Mouse (Mus musculus): ENCODE results near the gene Dnm1.
"Not testable (repeated sequence)": the region's sequence is repeated elsewhere in the genome, so short reads cannot be mapped to it uniquely, and the experiment has no call there.

Gene Dnm1

DNA sequence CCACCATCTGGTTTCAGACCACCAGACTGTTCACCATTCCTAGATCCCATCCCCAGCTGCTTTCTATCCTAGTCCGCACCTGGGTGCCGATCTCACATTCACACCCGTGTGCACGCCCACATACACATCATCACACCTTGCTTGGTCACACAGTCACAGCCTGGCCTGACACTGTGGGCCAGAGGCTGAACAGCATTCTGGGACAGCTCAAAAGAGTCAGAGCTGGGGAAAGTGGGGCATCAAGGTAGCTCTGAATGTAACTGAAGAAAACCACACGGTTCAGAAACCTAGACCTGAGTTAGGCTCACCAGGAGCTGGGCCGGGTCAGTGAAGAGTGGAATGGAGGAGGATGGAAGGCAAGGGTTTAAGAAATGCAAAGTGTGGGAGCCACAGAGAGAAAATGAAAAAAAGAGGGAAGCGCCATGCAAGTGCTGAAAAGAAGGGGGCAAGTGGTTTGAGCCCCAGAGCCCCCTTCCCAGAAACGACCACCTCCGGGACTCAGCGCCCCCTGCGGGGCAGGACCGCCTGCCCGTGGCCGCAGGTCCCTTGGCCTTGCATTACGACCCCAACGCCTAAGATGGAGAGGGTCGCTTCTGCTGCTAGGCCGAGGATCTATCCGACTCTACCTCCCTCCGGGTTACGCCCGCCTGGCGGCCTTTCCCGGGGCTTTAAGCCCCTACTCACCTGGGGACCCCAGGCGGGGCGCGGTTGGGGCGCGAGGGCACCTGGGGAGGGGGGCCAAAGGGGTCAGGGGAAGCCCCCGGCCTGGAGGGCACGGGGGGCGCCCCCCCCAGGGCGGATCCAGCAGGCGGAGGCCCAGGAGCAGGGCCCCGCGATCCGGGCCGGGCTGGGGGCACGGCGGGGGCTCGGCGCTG, 41.5 kb downstream of the Dnm1 start:
- DNase-seq = peak; percentile 85

DNA sequence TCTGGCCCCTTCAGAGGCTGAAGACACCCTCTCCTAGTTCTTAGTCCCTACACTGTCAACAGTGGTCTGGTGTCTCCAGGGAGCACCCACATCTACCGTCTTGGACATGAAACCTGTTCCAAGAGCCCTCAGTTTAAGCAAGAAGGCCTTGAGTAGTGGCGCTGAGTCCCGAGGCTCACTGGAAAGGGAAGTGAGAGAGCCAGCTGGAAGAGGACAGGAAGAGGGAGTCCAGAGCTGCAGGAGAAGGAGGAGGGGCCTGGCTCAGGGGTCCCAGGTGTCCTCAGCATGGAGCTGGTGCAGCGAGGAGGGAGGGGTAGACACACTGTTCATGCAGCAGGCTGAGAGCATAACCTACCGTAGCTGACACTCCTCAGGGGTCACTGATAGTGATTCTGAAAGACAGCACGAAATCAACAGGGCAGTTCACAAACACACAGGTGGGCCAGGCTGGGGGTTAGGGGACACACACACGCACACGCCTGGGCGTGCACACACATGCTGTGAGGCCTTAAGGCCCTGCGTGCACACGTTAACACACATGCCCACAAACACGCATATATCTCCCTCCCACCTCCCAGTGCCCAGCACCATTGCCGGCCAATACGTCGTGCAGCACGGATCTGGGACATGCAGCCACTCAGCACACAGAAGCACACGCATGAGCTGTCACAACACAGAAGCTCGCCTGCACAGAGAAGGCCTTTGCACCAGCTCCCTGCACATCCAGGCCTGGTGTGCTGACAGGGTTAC, 42.9 kb downstream of the Dnm1 start:
- peak; percentile 95 for DNase-seq

DNA sequence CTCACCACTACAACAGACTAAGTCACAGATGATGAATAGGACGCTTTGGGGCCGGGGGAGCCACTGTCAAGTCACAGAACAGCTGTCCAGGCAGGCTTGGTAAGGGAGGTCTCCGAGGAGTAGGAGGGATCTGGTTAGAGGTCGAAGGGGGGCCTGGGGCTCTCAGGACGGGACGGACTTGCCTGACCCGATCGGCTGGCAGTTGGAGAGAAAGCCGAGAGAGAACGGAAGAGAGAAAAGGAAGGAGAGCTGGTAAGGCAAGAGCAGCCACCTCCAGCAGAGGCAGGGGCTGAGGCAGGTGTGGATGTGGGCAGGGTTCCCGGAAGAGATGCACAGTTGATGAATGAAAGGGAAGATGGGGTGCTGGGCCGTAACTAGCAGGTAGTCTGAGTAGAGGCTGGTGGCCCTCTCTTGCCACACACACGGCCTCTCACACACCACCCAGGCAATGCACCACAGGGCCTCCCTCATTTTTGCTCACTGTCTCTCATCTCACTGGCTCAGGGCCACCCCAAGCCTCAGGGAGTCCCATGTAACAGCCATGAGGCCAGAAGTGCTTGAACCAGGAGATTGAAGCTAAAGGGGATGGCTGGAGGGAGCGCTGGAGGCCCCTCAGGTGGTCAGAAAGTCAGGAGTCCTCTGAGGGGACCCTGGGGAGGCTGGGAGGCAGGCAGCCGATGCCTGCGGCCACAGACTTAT, 44.1 kb downstream of the Dnm1 start:
- peak; percentile 89 for DNase-seq

DNA sequence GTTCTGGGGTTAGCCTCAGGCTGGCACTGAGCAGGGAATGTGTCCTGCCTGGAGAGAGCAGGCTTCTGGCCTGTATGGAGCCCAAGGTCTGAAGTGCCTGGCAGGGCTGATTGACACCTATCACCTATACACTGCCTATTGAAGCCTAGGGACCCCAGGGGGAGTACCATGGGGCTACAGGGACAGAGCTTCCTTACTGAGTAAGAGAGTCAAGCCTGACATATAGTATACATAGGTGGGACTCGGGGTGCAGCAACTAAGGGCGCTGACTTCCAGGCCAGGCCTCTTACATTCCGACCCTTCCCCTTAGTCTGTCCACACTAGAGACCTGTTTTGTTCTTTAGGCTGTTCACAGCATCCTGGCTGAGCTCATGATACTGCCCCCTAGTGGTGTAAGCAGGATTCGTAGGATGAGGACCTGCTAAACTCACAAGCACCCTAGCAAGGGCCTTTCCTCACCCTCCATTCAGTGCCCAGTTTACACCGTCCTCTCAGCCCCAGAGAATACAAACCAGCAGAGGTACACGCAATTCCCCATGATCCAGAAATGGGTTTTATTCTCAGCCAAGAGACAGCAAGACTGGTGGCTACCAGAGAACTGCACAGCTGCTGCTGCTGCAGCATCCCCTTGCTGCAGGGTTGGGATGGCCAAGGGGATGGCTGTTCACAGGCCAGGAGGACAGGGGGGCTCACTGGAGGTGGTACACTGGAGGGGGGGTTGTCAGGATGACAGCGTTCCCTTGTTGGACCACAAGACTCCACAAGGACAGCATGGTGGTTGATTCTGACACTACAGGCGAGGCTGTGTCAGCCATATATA, 45.0 kb downstream of the Dnm1 start:
- peak; percentile 92 for DNase-seq

DNA sequence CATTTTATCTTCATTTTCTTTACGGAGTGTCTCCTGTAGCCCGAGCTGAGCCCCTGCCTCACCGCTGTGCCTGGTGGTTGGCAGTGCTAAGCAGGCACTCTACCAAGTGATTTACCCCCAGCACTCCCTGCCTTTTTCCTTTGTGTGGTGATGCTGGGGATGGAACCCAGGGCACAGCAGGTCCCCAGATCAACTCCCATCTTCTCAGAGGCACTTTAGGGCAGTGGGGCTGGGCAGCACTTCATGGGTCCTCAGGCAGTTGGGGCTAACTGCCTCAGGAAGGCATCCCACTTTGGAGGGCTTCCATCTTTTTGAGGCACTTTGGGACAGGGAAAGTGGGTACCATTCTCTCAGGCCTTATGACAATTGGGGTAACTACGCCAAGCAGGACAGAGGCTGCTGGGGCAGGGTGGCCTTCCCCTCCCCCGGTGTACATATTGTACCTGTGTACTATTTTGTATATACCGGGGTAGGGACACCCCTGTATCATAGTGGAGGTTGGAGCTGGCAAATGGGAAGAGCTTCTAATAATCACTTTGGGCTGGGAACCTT, 45.8 kb downstream of the Dnm1 start:
- peak; percentile 89 for DNase-seq

DNA sequence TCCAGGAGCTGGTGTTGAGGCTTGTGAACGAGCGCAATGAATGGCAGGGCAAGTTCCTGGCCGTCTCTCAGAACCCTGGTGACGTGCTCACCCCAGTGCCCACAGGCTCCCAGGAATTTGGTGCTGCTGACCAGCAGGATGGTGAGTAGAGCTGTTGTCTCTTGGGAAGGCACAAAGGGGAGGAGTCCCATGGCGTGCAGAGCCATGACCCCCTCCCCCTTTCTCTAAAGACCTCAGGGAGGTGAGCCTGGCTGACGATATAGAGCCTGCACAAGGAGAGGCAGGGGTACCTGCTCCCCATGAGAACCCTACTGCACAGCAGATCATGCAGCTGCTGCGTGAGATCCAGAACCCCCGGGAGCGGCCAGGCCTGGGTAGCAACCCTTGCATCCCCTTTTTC, 47.0 kb downstream of the Dnm1 start:
- peak; percentile 87 for DNase-seq

DNA sequence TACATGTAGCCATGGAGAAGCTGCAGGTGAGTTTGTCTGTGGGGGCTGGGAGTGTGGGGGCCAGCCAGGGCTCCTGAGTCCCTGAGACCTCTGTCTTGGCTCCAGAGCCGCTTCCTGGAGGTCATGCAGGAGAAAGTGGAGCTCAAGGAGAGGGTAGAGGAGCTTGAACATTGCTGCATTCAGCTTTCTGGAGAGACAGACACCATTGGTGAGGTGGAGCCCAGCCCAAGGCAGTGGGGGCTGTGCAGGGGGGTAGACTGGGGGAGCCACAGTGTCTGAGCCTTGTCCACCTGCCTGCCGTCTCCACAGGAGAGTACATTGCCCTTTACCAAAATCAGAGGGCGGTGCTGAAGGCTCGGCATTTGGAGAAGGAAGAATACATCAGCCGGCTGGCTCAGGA, 47.5 kb downstream of the Dnm1 start:
- peak; percentile 91 for DNase-seq

DNA sequence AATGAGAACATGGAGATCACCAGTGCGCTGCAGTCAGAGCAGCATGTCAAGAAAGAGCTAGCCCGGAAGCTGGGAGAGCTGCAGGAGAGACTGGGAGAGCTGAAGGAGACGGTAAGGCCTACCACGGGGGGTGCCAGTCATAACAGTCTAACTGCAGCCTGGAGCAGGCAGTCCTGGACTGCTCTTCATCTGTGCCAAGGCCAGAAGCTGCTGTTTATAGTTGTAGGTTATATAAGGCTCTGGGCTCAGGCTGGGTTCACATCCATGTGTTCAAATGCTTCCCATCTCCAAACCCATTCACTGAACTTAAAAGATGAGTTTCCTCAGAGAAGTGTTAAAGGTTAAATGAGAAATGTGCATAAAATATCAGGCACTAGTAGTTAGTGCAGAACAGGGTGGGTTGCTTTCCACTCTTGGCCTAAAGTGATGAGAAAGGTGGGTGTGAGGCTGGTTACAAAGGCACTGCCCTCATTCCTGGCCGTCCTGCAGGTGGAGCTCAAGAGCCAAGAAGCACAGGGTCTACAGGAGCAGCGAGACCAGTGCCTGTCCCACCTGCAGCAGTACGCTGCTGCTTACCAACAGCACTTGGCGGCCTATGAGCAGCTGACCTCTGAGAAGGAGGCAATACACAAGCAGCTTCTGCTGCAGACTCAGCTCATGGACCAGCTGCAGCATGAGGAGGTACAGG, 48.8 kb downstream of the Dnm1 start:
- DNase-seq = peak; percentile 87

DNA sequence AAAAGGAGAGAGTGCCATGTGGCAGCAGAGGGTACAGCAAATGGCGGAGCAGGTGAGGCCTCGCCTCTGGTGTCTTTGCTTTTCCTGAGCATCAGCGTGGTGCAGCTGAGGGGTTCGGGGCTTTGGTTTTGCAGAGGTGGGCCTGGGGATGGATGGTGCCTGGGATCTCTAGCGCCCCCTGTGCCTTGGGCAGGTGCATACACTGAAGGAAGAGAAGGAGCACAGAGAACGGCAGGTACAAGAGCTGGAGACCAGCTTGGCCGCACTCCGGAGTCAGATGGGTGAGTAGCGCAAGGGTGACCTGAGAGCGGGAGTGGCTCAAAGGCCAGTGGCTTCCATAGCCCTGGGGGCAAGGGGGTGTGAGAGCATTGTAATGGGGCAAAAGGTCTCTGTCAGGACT, 50.2 kb downstream of the Dnm1 start:
- DNase-seq = peak; percentile 90

DNA sequence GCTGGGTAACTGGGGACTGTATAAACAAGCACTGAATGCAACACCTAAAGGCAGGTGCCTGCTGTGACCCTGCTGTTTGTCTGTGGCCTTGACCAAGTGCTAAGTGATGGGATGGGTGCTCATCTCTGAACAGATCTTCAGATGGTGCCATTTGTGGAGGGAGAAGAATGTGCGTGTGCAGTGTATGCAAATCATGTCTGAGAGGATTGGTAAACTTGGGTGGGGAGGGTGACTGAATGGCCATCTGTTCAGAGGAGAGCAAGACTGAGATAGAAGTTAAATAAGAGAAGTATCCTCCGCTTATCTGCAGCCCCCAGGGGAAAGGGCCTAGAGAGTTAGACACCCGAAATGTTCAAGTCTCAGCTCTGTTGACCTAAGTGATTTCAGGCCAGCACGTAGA, 53.7 kb downstream of the Dnm1 start:
- DNase-seq = no peak

DNA sequence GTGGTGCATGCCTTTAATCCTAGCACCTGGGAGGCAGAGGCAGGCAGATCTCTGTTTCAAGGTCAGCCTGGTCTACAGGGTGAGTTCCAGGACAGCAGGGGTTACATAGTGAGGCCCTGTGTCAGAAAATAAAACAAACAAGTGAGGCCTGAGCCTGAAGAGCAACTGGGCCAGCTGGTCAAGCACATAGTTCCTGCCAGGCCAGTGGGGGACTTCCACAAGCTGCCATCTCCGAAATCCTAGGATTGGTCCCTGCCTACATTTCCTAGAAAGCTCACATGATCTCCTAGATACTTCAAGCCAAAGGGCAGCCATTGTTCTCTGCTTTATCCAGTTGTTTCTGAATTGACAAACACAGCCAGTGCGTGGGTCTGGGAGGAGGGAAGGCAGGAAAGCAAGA, 57.3 kb downstream of the Dnm1 start:
- DNase-seq = not testable (repeated sequence)

DNA sequence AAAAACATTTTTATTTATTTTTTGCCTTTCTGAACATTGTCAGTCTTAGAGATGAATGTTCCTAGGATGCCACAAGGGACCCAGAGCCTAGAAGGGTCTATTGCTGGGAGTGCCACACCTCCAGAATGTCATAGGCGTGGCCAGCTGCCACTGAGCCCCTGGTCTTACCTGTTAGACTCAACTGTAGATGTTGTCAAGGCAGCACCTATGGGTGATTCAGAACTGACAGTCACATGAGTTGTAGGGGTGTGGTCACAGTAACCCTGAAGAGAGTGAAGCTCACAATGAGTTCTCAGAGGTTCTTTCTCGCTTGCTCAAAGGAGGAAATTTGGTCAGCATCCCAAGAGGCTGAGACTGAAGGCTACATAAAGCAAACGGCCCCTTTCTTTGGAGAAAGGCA, 57.9 kb downstream of the Dnm1 start:
- no peak for DNase-seq

DNA sequence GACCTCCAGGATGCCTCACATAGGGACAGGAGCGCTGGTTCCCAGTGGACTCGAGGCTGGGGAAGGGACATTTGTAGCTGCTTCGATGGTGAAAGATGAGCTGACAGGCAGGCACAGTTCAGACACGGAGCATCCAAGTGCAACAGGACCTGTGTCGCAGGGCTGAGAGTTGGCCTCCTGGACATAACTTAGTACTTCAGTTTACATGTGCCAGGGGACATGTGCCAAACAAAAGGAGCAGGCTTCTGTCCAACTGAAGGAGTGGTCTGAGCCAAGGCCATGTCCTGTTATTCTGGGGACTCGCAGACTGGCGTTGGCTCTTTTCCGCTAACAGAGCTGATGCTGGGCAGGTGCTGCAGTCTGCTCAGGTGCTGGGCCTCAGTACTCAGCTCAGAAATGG, 58.8 kb downstream of the Dnm1 start:
- peak; percentile 98 for DNase-seq

DNA sequence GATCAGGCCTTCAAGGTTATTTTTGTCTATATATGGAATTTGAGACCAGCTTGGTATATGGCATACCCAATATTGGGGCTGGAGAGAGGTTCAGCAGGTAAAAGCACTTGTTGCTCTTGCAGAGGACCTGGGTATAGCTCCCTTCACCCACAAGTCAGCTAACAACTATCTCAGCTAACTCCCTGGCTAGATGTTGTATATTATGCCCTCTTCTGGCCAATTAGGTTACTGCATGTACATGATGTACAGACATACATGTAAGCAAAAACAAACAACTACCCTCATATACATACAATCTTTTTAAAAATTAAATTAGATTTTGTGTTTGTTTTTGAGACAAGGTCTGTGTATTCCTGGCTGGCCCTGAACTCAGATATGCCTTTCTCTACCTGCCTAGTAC, 63.6 kb downstream of the Dnm1 start:
- DNase-seq = no peak

DNA sequence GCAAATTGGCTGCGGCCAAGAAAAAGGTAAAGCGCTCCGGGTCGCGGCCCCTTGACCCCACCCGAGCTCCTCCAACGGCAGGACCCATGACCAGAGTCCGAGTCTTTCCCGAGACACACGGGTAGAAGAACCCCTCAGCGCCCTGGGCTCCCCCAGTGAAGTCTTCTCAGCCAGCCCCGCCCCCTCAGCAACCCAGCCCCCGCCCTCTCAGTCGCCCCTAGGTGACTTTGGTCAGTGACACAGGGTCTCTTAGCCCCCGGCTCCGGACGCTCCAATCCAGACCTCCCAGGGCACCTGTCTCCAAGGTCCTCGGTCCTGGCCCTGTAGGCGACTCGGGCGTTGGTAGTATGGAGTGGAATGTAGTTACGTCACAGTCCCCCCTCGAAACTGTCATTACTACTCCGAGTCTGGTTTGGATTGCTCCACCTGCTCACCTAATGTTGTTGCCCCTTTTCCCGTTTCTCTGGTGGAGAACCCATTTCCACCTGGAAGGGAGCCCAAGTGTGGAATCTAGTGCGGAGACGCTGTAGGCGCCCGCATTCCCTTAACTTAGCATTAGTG, 64.7 kb downstream of the Dnm1 start:
- no peak for DNase-seq

DNA sequence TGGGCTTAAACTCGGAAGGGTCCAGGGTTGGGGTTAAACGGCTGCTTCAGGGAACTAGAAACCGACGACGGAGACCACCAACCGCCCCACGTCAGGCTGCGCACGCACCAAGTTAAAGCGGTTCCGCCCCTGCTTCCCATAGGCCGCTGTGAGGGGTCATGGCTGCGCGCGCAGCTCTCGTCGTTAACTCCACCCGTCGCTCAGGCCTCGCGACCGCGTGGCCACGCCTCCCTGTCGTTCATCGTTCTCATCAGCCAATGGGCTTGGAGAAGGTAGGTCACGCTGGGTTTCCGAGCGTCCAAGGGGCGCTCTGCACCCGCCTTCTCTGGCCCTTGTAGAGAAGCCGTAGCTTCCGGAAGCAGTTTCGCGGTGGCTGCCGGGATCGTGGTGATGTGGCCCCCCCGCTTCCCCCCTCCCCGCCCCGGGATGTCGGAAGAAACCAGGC, 65.2 kb downstream of the Dnm1 start, which contains the start of gene Swi5:
Gene Swi5 (minus strand): TSS at position 153 of the 445 bp plus-strand sequence.
- DNase-seq = peak; percentile 100

DNA sequence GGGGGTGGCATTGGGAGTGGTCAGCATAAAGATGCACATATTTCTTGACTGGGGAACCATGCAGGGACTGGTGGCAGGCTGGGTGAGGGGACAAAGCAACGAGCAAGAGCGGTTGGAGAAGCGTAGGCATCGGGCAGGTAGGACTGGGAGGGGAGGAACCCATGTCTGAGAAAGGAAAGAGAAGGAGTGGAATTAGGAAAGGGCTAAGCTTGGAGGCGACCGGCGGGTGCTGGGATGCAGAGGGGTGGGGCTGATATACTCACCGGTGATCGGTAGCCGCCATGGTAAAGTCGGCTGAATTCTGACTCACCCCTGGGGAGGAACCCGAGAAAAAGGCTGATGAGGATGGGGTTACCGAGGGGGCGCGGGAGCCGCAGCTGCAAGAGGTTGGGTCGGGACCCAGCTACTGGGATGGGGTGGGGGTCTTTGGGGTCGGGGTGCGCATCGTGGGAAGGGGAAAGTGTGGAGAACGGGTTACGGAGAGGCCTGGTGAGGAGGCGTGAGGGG, 65.8 kb downstream of the Dnm1 start, which contains the start of gene Golga2:
Gene Golga2 (plus strand): TSS at position 51 of the 507 bp plus-strand sequence.
- DNase-seq = no peak

DNA sequence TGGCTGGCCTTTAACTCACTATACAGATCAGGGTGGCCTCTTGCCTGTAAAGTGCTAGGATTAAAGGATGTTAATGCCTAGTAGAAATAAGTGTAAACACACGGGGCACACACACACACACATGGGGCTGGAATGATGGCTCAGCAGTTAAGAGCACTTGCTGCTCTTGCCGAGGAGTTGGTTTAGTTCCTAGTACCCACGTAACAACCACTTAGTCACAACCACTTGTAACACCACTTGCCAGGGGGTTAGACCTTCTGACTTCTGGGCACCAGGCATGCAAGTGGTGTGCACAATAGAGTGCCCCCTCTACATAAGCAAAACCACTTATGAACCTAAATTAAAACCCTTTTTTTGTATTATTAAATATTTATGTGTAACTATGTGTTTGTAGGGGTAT, 69.2 kb downstream of the Dnm1 start:
- no peak for DNase-seq

DNA sequence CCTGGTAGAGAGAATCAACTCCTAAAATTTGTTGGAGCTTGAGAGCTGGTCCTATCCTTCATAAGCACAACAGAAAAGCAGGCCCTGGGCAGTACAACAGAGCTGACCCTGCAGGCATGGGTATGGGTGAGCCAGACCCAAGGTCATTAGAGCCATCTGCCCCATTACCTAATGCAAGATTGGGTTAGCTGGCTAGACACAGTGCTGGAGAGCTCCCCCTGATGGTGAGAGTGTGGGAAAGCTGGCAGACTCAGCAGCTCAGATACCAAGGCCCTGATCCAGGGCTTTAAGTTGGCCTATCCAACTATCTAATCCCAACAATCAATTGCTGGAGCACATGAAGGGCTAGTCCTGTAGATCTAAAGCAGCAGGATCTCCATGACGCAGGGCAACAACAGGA, 70.4 kb downstream of the Dnm1 start:
- peak; percentile 92 for DNase-seq

DNA sequence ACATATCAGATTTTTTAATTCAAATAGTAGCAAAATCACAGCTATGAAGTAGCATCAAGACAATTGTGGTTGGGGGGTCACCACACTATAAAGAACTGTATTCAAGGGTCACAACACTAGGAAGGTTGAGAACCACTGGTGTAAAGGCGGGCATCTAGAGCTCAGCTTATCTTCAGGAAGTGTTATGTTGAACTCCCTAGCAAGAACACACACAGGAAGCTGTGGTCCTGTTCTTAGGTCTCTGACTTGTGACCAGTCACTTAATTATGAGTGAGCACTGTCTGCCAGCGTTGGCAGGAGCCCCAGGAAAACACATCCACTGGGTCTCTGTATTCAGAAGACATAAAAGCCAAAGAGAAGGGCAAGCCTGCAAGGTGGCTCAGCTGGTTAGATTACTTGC, 70.8 kb downstream of the Dnm1 start:
- no peak for DNase-seq

DNA sequence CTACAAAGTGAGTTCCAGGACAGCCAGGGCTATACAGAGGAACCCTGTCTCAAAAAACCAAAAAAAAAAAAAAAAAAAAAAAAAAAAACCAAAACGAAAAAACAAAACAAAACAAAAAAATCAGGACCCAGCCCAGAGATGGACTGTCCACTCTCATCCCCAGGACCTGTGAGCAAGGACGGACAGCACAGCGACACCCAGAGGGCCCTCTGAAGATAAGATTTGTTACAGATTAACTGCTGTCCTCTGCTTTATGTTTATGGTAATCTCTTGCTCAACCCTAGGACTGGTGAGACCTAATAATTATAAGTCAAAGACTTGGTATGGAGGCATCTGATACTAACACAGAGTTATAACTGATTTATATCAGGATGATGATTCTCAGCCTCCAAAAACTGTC, 77.3 kb downstream of the Dnm1 start:
- no peak for DNase-seq

Data from heart, adult 11 months (tissue).